Mouse (Mus musculus) lung, adult 2 months (tissue): ENCODE measurements around the gene Mup9. TPM values are rescaled to one million over a fixed set of nuclear protein-coding genes. Genes with fewer than 3 reads are reported as not detected.
"Not testable (repeated sequence)": the region's sequence is repeated elsewhere in the genome, so short reads cannot be mapped to it uniquely, and the experiment has no call there.

ENCODE experiments used
- DNase-seq: peaks from one replicate; pipeline ENCODE4 v3.0.0; 2022
- H3K4me1 ChIP-seq: fragments of 200-500 bp; 2 replicates; pipeline ENCODE4 v1.6.1; 2011; ENCODE audit warnings: low read length; ENCODE audit not compliant: control insufficient read depth, insufficient read depth
- H3K4me3 ChIP-seq: fragments of 200-500 bp; replicated peaks from 2 replicates; pipeline ENCODE3; 2011; ENCODE audit warnings: low read depth, mild to moderate bottlenecking, control low read depth, low read length; ENCODE audit errors: extremely low read depth
- WGBS: fragments of 180-500 bp; shearing (Covaris S2); methylation state at CpG from one replicate; pipeline ENCODE4 v1.1.7; 2018; 5-methylcytosine and 5-hydroxymethylcytosine counted together
- polyA plus RNA-seq: library from polyadenylated mRNA; depleted of rRNA; stranded (reverse); fragments of >200 nt; gene quantifications from 2 replicates; pipeline ENCODE4 v1.2.3, GENCODE M21; 2012; rRNA removed

Gene Mup9
- not detected in 2 replicates for polyA plus RNA-seq

DNA sequence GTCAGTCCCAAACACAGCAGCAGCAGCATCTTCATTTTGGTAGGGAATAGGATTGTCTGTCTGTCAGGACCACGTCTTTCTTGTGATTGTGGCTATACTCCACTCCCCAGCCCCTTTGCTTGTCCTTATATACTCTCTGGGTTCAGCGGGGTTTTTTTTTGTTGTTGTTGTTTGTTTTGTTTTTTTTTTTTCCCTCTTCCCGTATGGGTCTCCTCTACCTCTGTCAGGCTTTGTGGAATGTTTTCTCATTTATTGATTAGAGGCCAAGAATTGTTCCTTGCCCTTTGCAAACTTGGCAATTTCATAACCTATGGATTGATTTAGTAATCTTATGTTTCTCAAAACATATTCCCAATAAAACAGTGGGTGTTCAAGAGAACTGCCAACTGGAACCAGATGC, at the start of gene Mup9:
Gene Mup9 (minus strand): TSS at position 101 of the 400 bp plus-strand sequence.
- not testable (repeated sequence) for H3K4me1 ChIP-seq, H3K4me3 ChIP-seq, DNase-seq
- WGBS, result 81% methylated on average over 3 of the region's 3 CpGs

Other genes with a start within 250 kb of the Mup9 start
- gene Mup8, start 199.4 kb downstream of the Mup9 start, polyA plus RNA-seq, result not detected in 2 replicates
- gene Mup1, start 80.0 kb upstream of the Mup9 start, polyA plus RNA-seq, result 0.15 and 0.49 TPM in 2 replicates
- not detected in 2 replicates for gene Mup10, start 160.2 kb upstream of the Mup9 start, polyA plus RNA-seq
- not detected in 2 replicates for gene Mup11, start 240.5 kb upstream of the Mup9 start, polyA plus RNA-seq